In genomic region chr17:46003717-46004481, GRCm38 (mm10) we compare ENCODE assay signal across 12 mouse cellular contexts. TPM values are rescaled to one million over a fixed set of nuclear protein-coding genes. Genes with fewer than 3 reads are reported as not detected.
DNase-seq lines count a peak whose midpoint lies in the region; ATAC-seq and TF ChIP-seq lines count a peak whose summit lies in the region.
"Had no signal": no experiment of that assay in that cellular context is flagged by ENCODE, and none has a peak within 500 bp of the region (broad histone marks: within the 10 kb centered on the region; RNA-seq: fewer than 3 reads in every experiment).

No protein-coding gene starts in this region.

- TF ChIP-seq CTCF in heart, postnatal 0 days (IDR thresholded peaks at IDR 0.05; ENCODE audit: low read depth) = no peak
- TF ChIP-seq CTCF in stomach, postnatal 0 days (IDR thresholded peaks at IDR 0.05; ENCODE audit: low read depth) = no peak
- TF ChIP-seq CTCF in layer of hippocampus, adult 2 months (conservative IDR thresholded peaks at IDR 0.05) = no peak

- no peak overlapping the region for H3K4me2 ChIP-seq in heart, postnatal 0 days (ENCODE audit: low read depth, low read length)
- H3K4me2 ChIP-seq in stomach, postnatal 0 days (replicated peaks; ENCODE audit: low read depth) = no peak overlapping the region
- H3K4me2 ChIP-seq: hindbrain, embryonic 15.5 days; liver, embryonic 13.5 days had no signal

- 49% methylated on average over 15 of the region's 15 CpGs for WGBS in heart, postnatal 0 days
- WGBS in heart, embryonic 10.5 days = 70% methylated on average over 15 of the region's 15 CpGs
- WGBS in stomach, postnatal 0 days = 51% methylated on average over 15 of the region's 15 CpGs

- peak; percentile 27; the same call in 1 of the 2 replicates for ATAC-seq in heart, postnatal 0 days (ENCODE audit: insufficient read depth, low read depth)
- peak; percentile 92 for ATAC-seq in stomach, postnatal 0 days (ENCODE audit: low FRiP score, low TSS enrichment)
- ATAC-seq in granulocyte monocyte progenitor cell, adult 5-6 weeks (replicated peaks; ENCODE audit: poor library complexity, severe bottlenecking) = no peak

- DNase-seq in heart, postnatal 0 days (ENCODE audit: low spot score) = peak; percentile 19
- no peak for DNase-seq in heart, embryonic 10.5 days (ENCODE audit: low spot score)
- DNase-seq in urinary bladder, adult 18-20 months (ENCODE audit: low spot score in 2 of 2) = peak; percentile 44 to 45
- no peak for DNase-seq in urinary bladder, postnatal 10 days (ENCODE audit: low spot score)
- DNase-seq in heart, postnatal 4 days = peak; percentile 45
- peak; percentile 83 for DNase-seq in stomach, postnatal 0 days (ENCODE audit: low spot score)
- no peak for DNase-seq in layer of hippocampus, adult 2 months (ENCODE audit: low spot score in 2 of 2)
- DNase-seq: embryo, embryonic 11 days; liver, embryonic 13.5 days; thymus, postnatal 4 days had no signal

- no peak overlapping the region for H3K4me3 ChIP-seq in heart, postnatal 0 days (ENCODE audit: low read depth, low read length)
- H3K4me3 ChIP-seq in heart, embryonic 10.5 days = no peak overlapping the region
- H3K4me3 ChIP-seq in stomach, postnatal 0 days (ENCODE audit: low read depth, low read length) = no peak overlapping the region
- no peak overlapping the region for H3K4me3 ChIP-seq in layer of hippocampus, adult 2 months
- H3K4me3 ChIP-seq: hindbrain, embryonic 15.5 days; liver, embryonic 13.5 days had no signal

- no peak overlapping the region for H3K27ac ChIP-seq in heart, postnatal 0 days (ENCODE audit: low read depth)
- no peak overlapping the region for H3K27ac ChIP-seq in heart, embryonic 10.5 days
- H3K27ac ChIP-seq in stomach, postnatal 0 days (replicated peaks) = peak overlapping the region; percentile 46; the same call in 1 of the 2 replicates
- no peak overlapping the region for H3K27ac ChIP-seq in layer of hippocampus, adult 2 months
- H3K27ac ChIP-seq: hindbrain, embryonic 15.5 days; liver, embryonic 13.5 days had no signal

- H3K27me3 ChIP-seq in heart, postnatal 0 days (ENCODE audit: control insufficient read depth, insufficient read depth, low read length) = no peaks in the 10 kb centered on the region
- no peaks in the 10 kb centered on the region for H3K27me3 ChIP-seq in heart, embryonic 10.5 days (ENCODE audit: insufficient read depth, poor library complexity, severe bottlenecking)
- H3K27me3 ChIP-seq in stomach, postnatal 0 days (ENCODE audit: control insufficient read depth, insufficient read depth, low read length) = no peaks in the 10 kb centered on the region
- H3K27me3 ChIP-seq: hindbrain, embryonic 15.5 days; liver, embryonic 13.5 days had no signal

- no peak overlapping the region for H3K9ac ChIP-seq in heart, postnatal 0 days (replicated peaks; ENCODE audit: low read depth, low read length)
- H3K9ac ChIP-seq in stomach, postnatal 0 days (ENCODE audit: low read length) = no peak overlapping the region
- H3K9ac ChIP-seq: hindbrain, embryonic 15.5 days; liver, embryonic 13.5 days had no signal

- TF ChIP-seq EP300 in heart, postnatal 0 days (IDR thresholded peaks at IDR 0.05; ENCODE audit: low read depth) = no peak
- no peak for TF ChIP-seq EP300 in stomach, postnatal 0 days (optimal IDR thresholded peaks at IDR 0.05)

- H3K9me3 ChIP-seq in heart, postnatal 0 days (replicated peaks; ENCODE audit: control insufficient read depth, low read length) = no peaks in the 10 kb centered on the region
- H3K9me3 ChIP-seq in heart, embryonic 10.5 days = no peaks in the 10 kb centered on the region
- H3K9me3 ChIP-seq in stomach, postnatal 0 days (ENCODE audit: control insufficient read depth, low read length) = no peaks in the 10 kb centered on the region
- H3K9me3 ChIP-seq: hindbrain, embryonic 15.5 days; liver, embryonic 13.5 days had no signal

- H3K36me3 ChIP-seq in heart, postnatal 0 days (replicated peaks; ENCODE audit: control insufficient read depth, insufficient read depth, low read length) = no peaks in the 10 kb centered on the region
- no peaks in the 10 kb centered on the region for H3K36me3 ChIP-seq in heart, embryonic 10.5 days
- no peaks in the 10 kb centered on the region for H3K36me3 ChIP-seq in stomach, postnatal 0 days (ENCODE audit: control insufficient read depth, insufficient read depth, low read length)
- H3K36me3 ChIP-seq: hindbrain, embryonic 15.5 days; liver, embryonic 13.5 days had no signal

- H3K4me1 ChIP-seq in heart, postnatal 0 days (ENCODE audit: control insufficient read depth, insufficient read depth) = peaks cover 13% of the 10 kb centered on the region
- H3K4me1 ChIP-seq in heart, embryonic 10.5 days = peaks cover 31% of the 10 kb centered on the region
- H3K4me1 ChIP-seq in stomach, postnatal 0 days (replicated peaks; ENCODE audit: control insufficient read depth, insufficient read depth) = no peaks in the 10 kb centered on the region; the same call in 1 of the 2 replicates
- H3K4me1 ChIP-seq: hindbrain, embryonic 15.5 days had no signal

RNA-seq across cellular contexts. Expression of gene Vegfa, which starts 28.3 kb away (rescaled TPM):
- 122 and 224 TPM in 2 replicates for total RNA-seq in heart, postnatal 0 days (2014; rRNA removed; ENCODE audit: low replicate concordance)
- polyA plus RNA-seq in heart, postnatal 0 days (2015; fragmentation: Nextera tagmentation; extraction: Ambion mirVana) = 5.0 and 5.2 TPM in 2 replicates
- polyA plus RNA-seq in heart, embryonic 10.5 days (2016; fragmentation: Nextera tagmentation; extraction: Ambion mirVana) = 4.5 and 6.0 TPM in 2 replicates
- 100 to 1,000 TPM; 192 to 209 TPM for total RNA-seq in heart, postnatal 4 days (2021)
- polyA plus RNA-seq in stomach, postnatal 0 days (2015; fragmentation: Nextera tagmentation; extraction: Ambion mirVana) = 2.4 and 3.1 TPM in 2 replicates
- 21.2 and 28.6 TPM in 2 replicates for total RNA-seq in granulocyte monocyte progenitor cell, adult 5-6 weeks (2014; fragmentation: Nextera tagmentation)
- 34.3 and 41.4 TPM in 2 replicates for total RNA-seq in granulocyte monocyte progenitor cell, adult 5-6 weeks (2017)
- total RNA-seq in layer of hippocampus, adult 2 months (2021) = 10 to 100 TPM; 76.3 to 77.9 TPM

Comparison
In these comparisons a context has a peak if more than half of its experiments do, and no peak if none do; other contexts are left out.
1. DNase-seq: peak in heart, postnatal 0 days (single experiment), urinary bladder, adult 18-20 months (2 of 2), heart, postnatal 4 days (single experiment) and stomach, postnatal 0 days (single experiment); none in heart, embryonic 10.5 days (single experiment), urinary bladder, postnatal 10 days (single experiment) and layer of hippocampus, adult 2 months (0 of 2).